Mouse (Mus musculus) neutrophil, adult 5-6 weeks (primary cell): Measurements from ENCODE around the gene Apoc4. TPM values are rescaled to one million over a fixed set of nuclear protein-coding genes. Genes with fewer than 3 reads are reported as not detected.

Experiments
- ATAC-seq: fragments of 151-379, 151-347 bp; 2 replicates; pipeline ENCODE4 v1.8.0; 2017; ENCODE audit warnings: mild to moderate bottlenecking, moderate TSS enrichment; ENCODE audit not compliant: insufficient number of reproducible peaks, poor library complexity, low FRiP score, severe bottlenecking; ENCODE audit errors: extremely low read depth
- total RNA-seq: library from RNA; stranded (forward); fragments of 200-1000 nt; gene quantifications from 2 replicates; pipeline ENCODE4 v1.2.3, GENCODE M21; 2017

Gene Apoc4
- total RNA-seq, 1 experiment from 2014 or later: 0.23 TPM

DNA sequence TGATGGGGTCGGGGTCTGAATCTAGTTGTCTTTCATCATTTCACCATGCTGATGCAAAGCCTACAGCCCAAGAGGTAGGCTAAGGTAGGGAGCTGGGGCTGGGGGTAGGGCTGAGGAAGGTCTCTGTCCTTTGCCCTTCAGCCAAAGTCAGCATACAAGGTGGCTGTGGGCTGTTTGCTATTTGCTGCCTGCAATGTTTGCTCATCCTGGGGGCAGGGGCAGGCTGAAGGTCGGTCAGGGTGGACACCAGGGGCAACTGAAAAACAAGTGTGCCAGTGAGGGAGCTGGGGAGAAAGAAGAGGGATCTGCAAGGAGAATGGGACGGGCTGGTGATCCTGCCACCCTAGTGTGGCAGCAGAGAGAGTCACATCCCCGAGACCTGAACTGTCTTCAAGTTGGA is 4.1 kb upstream of the Apoc4 start:
- ATAC-seq: no peak

- ATAC-seq: peak; percentile 43
Observed at GRCm38 (mm10) chr7:19683771-19684201, 2.5 kb upstream of the Apoc4 start.

- no peak for ATAC-seq
Observed at GRCm38 (mm10) chr7:19682979-19683378, 1.7 kb upstream of the Apoc4 start.

GRCm38 (mm10) chr7:19680702-19681101 is 577 bp downstream of the Apoc4 start:
- no peak for ATAC-seq

DNA sequence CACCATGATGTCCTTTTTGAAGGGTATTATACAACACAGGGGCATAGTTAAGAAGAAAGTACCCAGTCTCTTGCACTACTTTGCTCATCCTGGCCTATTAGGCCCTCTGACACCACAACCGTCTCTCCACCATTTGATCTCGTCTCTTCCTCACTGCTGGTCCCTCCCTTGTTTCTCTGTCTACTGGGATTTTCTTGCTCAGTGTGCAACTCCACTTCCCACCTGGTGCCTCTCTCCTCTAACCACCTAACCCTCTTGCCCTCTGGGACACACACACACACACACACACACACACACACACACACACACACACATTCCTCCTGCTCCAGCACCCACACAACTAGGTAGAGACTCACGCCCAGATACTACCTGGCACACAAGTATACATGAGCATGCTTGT is 2.4 kb downstream of the Apoc4 start:
- no peak for ATAC-seq

GRCm38 (mm10) chr7:19677872-19678271 is 3.4 kb downstream of the Apoc4 start, which contains the start of gene Apoc2:
TSS of gene Apoc2 (minus strand) at chr7:19677941.
- no peak for ATAC-seq

DNA sequence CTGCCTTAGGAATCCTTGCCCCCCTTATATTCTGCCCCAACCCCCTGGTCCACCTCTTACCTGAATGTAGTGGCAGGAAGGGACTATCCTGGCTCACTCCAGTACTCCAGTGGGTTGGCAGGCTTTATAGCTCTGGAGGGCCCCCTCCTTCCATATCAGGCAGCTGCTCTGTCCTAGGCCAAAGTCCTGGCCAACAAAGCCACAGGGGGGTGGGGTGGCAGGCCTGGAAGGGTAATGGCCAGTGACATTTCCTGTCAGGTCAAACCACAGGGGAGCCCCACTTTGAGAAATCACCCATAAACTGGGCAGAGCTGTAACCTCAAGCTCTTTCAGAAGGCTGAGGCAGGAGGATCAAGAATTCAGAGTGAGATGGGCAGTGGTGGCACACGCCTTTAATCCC is 4.6 kb downstream of the Apoc4 start:
- no peak for ATAC-seq

GRCm38 (mm10) chr7:19675824-19676223 is 5.5 kb downstream of the Apoc4 start:
- 0 out of 2 replicates have a peak, but pooled peaks have one; percentile 33 for ATAC-seq

DNA sequence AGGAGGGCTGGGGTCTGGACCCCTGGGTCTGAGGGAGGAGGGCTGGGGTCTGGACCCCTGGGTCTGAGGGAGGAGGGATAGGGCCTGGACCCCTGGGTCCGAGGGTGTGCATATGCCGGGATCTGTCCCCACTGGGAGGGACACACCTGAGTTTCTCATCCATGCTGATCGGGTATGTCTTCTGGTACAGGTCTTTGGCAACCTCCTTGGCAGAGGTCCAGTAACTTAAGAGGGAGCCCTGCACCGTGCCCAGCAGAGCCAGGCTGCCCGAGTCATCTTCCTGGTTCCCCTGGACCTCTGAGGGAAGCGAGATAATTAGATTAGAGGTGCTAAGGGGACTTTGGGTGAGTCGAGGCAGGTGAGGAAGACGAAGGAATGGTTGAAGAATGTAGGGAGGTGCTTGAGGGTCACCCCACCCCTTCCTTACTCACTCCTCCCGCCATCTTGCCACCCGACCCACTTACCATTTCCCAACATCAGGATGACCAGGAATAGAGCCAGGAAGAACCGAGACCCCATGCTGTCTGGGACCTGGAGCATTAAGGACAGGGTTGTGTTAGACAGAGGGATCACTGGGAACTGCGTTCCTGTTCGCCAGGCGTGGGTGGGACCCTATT is 8.1 kb downstream of the Apoc4 start:
- ATAC-seq: no peak

- no peak for ATAC-seq
Observed at GRCm38 (mm10) chr7:19671511-19671910, 9.8 kb downstream of the Apoc4 start.

DNA sequence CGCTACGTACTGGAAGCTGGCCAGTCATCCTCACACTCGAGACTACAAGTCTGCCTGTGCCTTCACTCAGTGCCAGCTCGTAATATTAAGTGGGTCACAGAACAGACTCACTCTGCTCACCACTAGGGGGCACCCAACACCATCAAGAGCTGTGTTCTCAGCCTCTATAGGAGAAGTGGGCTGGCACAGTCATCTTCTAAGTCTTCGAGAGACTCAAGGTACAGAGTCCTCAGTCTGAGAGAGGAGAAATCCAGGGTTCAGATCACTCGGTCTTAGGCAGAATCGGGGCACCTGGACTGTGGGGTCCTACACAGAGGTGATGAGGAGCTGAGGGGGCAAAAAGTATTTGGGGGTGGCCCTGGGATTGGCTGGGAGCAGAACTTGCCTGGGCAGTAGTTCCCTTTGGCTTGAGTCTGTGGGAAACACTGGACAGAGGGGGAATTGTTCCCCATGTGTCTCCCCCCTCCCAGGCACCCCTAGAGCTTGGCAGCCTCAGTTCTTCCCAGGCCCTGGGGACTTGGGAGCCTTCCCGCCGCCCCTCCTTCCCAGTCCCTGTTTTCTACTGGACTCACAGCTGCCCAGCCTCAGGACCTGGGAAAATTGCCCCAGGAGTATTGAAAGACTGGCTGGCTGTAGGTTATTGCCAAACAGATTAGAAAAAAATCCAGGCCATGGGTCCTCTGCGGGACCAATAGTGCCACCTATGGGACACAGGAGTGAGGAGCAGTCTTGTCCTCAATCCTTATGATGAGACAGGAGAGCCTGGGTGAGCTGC is 12.1 kb downstream of the Apoc4 start:
- ATAC-seq: peak; percentile 73

DNA sequence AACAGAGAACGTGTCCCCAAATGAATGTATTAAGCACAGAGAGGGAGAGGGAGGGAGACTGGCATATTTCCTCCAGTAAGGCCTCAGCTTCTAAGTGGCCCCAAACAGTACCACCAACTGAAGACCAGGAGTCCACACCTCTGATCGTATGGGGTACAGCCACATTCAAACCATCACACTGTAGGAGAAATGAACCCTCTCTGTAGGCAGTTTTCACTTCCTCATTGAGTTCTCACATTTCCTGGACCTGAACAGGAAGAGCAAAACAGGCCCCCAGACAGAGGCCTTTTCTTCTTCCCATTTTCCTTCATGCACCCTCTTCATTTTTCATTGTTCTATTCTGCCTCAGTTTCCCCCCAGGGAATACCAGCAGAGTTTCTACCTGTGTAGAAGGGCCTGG is 13.8 kb downstream of the Apoc4 start:
- ATAC-seq: peak; percentile 14; the same call in 1 of the 2 replicates

- no peak for ATAC-seq
Observed at GRCm38 (mm10) chr7:19666750-19667149, 14.5 kb downstream of the Apoc4 start.

DNA sequence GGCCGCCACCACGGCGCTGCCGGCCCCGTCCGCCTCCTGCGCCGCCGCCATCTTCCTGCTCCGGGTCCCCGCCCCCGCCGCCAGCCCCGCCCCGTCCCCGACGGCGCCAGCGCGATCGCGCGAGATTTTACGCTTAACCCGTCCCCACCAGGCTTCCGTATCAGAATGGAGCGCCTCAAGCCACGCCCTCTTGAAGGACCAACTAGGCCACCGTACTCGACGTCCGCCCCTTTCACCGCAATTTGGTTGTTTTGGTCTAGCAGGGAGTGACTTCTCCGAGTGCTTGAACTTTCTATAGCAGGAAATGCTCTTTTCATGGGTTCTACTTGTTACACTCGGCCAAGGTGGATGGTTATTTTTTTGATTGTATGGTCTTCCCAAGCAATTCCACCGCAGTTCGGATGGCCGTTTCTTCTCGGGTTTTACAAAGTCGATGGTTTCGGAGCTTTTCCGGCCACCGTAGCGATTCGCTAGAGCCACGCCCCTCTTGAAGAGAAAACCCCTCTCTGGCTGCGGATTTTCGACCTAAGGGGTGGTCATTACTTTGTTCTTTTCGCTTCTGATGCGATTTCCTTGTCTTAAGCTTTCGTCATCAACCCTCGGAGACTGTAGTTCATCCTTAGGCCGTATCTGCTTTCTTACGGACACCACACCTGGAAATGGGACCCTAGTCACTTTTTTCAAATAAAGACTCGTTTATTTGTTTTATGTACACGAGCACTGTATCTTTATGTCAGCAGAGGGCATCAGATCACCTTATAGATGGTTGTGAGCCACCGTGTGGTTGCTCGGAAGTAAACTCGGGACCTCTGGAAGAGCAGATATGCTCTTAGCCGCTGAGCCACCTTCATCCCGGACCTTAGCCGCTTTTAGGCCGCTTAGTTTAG is 16.1 kb downstream of the Apoc4 start, which contains the start of gene Clptm1:
Gene Clptm1, minus strand, starts transcription at position 79 of the 887 bp plus-strand sequence.
- ATAC-seq: peak; percentile 78

- no peak for ATAC-seq
Observed at GRCm38 (mm10) chr7:19664455-19664954, 16.8 kb downstream of the Apoc4 start.

GRCm38 (mm10) chr7:19663940-19664339 is 17.3 kb downstream of the Apoc4 start:
- no peak for ATAC-seq

GRCm38 (mm10) chr7:19652614-19653013 is 28.7 kb downstream of the Apoc4 start:
- ATAC-seq: no peak

DNA sequence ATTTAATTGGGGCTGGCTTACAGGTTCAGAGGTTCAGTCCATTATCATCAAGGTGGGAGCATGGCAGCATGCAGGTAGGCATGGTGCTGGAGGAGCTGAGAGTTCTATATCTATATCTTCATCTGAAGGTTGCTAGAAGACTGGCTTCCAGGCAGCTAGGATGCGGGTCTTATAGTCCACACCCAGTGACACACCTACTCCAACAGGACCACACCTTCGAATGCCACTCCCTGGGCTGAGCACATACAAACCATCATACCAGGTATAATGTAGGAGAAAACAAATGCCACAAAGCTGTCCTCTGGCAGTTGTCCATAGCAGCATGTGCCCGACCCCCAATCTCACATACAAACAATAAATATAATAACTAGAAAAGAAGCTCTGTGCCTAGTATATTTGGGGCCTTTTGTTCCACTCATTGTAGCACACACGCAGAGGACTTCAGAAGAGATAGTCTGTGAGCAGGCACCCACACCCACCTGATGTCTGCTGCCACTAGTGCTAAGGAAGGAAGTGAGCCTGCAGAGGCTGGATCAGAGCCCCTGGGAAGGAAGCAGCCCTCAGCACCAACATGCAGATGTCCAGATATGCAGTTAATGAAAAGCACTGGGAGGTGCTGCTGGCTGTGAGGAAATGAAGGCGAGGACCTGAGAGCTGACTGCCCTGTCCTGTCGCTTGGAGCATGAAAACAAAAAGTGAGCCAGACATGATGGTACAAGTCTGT is 30.1 kb downstream of the Apoc4 start:
- ATAC-seq: no peak

- ATAC-seq: no peak
Observed at GRCm38 (mm10) chr7:19641223-19641622, 40.1 kb downstream of the Apoc4 start.
